Mouse (Mus musculus) G1E (cell line): ENCODE data around the gene Olfr65. TPM values are rescaled to one million over a fixed set of nuclear protein-coding genes. Genes with fewer than 3 reads are reported as not detected.

Experiments
- ATAC-seq: 2 replicates; pipeline ENCODE4 v1.8.0; 2016; ENCODE audit warnings: mild to moderate bottlenecking; ENCODE audit not compliant: insufficient number of reproducible peaks, poor library complexity, low FRiP score, severe bottlenecking; ENCODE audit errors: extremely low read depth
- DNase-seq: peaks from one replicate; pipeline ENCODE4 v3.0.0; 2012; ENCODE audit warnings: low spot score
- H3K27me3 ChIP-seq: 2 replicates; pipeline ENCODE4 v1.6.1; 2012; ENCODE audit warnings: mild to moderate bottlenecking, low read length, inconsistent platforms; ENCODE audit not compliant: insufficient read depth
- H3K36me3 ChIP-seq: replicated peaks from 2 replicates; pipeline ENCODE3; 2012; ENCODE audit warnings: mild to moderate bottlenecking, inconsistent platforms
- H3K4me1 ChIP-seq: 2 replicates; pipeline ENCODE4 v1.6.1; 2012; ENCODE audit warnings: low read depth, low read length, inconsistent platforms, mixed read lengths; ENCODE audit not compliant: insufficient read depth
- H3K4me3 ChIP-seq: 2 replicates; pipeline ENCODE4 v1.5.1; 2012; ENCODE audit warnings: low read depth, mild to moderate bottlenecking, inconsistent platforms, low read length, moderate library complexity, mixed read lengths
- H3K9me3 ChIP-seq: replicated peaks from 2 replicates; pipeline ENCODE4 v1.6.1; 2012; ENCODE audit warnings: inconsistent platforms
- CTCF ChIP-seq: IDR thresholded peaks from 2 replicates; pipeline ENCODE4 v1.5.1; 2012; ENCODE audit warnings: low read depth, low read length, inconsistent platforms, mixed read lengths
- GATA1 ChIP-seq: IDR thresholded peaks from 2 replicates; pipeline ENCODE4 v1.6.1; 2012; ENCODE audit warnings: borderline replicate concordance, low read length, inconsistent platforms, mixed read lengths
- GATA2 ChIP-seq: IDR thresholded peaks from 2 replicates; pipeline ENCODE4 v1.6.1; 2012; ENCODE audit warnings: low read depth, low read length, inconsistent platforms, borderline replicate concordance
- POLR2AphosphoS5 ChIP-seq: IDR thresholded peaks from 2 replicates; pipeline ENCODE4 v1.6.1; 2012; ENCODE audit warnings: low read depth, low read length, inconsistent platforms; ENCODE audit not compliant: insufficient replicate concordance
- TAL1 ChIP-seq: conservative IDR thresholded peaks from 2 replicates; pipeline ENCODE4 v1.6.1; 2012; ENCODE audit warnings: low read depth, low read length, inconsistent platforms, mixed read lengths
- polyA plus RNA-seq: library from polyadenylated mRNA; stranded (reverse); fragments of >175 nt; gene quantifications from 2 replicates; pipeline ENCODE4 v1.2.3, GENCODE M21; 2012
- total RNA-seq, 2 experiments: library from RNA; stranded (forward) in 1 of 2; stranded (reverse) in 1 of 2; fragments of 200-1000 nt in 1 of 2; fragments of >200 nt in 1 of 2; fragmentation: Nextera tagmentation in 1 of 2; gene quantifications; 2 replicates each; pipeline ENCODE4 v1.2.3; 2014 to 2017

Gene Olfr65
- not detected in 2 replicates for total RNA-seq (2014; fragmentation: Nextera tagmentation)
- not detected in 2 replicates for total RNA-seq (2017)
- polyA plus RNA-seq, result not detected in 2 replicates

DNA sequence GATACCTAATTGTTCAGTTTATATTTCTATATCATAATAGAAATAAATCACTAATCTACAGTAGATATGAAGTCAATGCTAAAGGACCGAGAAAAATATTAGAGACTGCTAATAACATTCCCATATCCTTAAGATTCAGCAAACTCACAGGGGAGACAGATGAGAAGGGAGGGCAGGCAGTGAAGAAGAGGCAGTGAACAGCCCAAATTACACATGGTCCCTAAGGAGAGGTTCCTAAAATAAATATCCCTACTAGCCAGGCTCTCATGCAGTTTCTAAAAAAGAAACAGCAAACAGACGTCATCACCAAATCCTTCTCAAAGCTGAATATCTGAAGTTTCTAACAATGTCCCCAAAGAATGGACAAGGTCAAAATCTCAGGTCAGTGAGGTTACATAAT, at the start of gene Olfr65:
TSS of gene Olfr65 (plus strand) at position 301 of the 400 bp plus-strand sequence.
- H3K4me1 ChIP-seq, result peaks cover 6% of the 10 kb centered on the region; the same call in 1 of the 2 replicates
- H3K36me3 ChIP-seq, result no peaks in the 10 kb centered on the region
- H3K27me3 ChIP-seq, result peaks cover 2% of the 10 kb centered on the region; the same call in 1 of the 2 replicates
- TF ChIP-seq GATA2 (no peak), GATA1 (no peak), POLR2AphosphoS5 (no peak), TAL1 (no peak), CTCF (no peak)
- ATAC-seq, result no peak
- DNase-seq, result no peak
- no peaks in the 10 kb centered on the region for H3K9me3 ChIP-seq
- no peak within 1 kb of the TSS for H3K4me3 ChIP-seq

DNA sequence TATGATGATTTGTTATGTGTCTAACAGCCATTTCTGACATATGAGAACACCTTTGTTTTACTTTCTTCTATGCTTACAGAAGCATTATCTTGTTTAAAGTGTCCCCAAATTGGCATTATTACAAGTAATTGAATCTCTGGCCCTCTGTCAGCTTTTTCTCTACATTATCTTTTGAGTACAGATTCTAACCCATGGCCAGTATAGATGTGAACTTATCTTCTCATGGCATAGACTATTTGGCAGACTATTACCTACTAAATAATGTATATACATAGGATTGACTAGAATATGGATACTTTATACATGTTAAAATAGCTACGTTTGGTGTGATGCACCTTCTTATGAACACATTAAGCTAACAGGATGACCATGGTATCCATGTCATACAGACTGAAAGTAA, 48.6 kb upstream of the Olfr65 start:
- Histone ChIP-seq H3K27me3 (no peaks in the 10 kb centered on the region), H3K4me3 (no peak overlapping the region), H3K4me1 (peaks cover 30% of the 10 kb centered on the region), H3K9me3 (no peaks in the 10 kb centered on the region), H3K36me3 (no peaks in the 10 kb centered on the region)
- TF ChIP-seq CTCF (no peak), GATA1 (no peak), POLR2AphosphoS5 (no peak), GATA2 (no peak), TAL1 (no peak)
- DNase-seq, result no peak
- no peak for ATAC-seq

DNA sequence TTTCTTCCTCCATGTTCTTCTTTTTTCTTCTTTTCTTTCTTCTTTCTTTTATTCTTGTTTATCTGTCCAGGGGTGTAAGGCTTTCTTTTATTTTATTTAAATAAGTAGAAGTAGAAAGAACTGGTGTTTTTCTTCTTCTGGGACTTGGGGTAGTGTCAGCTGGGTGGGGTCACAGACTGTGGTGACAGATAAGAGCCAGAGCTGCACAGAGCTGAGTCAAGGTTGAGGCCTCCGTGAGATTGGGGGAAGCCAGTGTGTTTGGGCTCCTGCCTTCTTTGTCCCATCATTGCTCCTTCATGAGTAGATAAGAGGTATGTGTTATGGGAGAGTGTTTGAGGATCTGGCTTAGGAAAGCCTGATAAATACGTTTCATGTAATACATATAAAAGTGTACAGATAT, 44.2 kb upstream of the Olfr65 start:
- Histone ChIP-seq H3K4me3 (no peak overlapping the region; the same call in 1 of the 2 replicates), H3K9me3 (no peaks in the 10 kb centered on the region), H3K4me1 (peaks cover 44% of the 10 kb centered on the region), H3K36me3 (no peaks in the 10 kb centered on the region), H3K27me3 (no peaks in the 10 kb centered on the region)
- DNase-seq (peak; percentile 47), ATAC-seq (peak; percentile 81)
- TF ChIP-seq GATA2, result no peak
- TF ChIP-seq TAL1, result peak; percentile 67; the same call in 1 of the 2 replicates

DNA sequence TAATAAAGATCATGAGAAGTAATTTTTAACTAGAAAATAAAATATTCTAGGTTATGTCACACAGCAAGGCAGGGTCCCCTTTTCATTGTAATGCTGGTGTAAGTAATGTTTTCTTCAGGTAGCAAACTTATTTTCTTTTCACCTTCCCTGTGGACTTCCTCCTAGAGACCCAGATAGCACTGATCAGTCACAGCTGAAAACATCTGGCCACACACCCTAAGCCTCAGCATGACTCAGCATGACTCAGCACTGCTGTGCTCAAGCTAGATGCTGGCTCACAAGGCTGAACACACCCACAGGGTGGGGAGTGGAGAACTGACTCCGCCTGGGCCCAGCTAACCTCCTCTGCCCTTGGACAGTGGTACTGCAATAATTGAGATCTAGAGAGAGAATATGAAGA, 42.4 kb upstream of the Olfr65 start:
- DNase-seq, result peak; percentile 40
- H3K4me1 ChIP-seq, result peaks cover 45% of the 10 kb centered on the region

DNA sequence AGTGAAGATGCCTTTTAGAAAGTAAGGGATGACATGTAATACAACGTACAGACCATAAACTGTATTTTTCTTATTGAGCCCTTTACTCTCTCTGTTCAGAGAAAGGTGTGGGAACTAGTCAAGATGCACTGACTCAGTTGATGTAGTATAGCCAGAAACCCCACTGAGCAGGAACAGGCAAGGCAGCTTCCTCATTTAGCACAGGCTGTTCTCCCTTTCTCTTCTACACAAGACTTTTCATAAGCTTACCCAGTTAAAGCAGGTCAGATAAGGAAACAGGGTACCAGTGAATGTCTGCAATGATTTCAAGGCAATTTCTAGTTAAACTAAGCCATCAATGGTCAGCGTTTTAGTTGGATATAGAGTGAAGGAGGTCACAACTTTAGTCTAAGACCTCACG, 41.8 kb upstream of the Olfr65 start:
- no peaks in the 10 kb centered on the region for H3K9me3 ChIP-seq
- no peak for TF ChIP-seq GATA2
- TF ChIP-seq CTCF, result no peak
- no peak for TF ChIP-seq GATA1
- H3K4me3 ChIP-seq, result no peak overlapping the region
- no peaks in the 10 kb centered on the region for H3K36me3 ChIP-seq
- no peak for DNase-seq
- no peaks in the 10 kb centered on the region for H3K27me3 ChIP-seq
- peaks cover 51% of the 10 kb centered on the region for H3K4me1 ChIP-seq
- no peak for ATAC-seq

More for the DNA sequence above, 42.4 kb upstream of the Olfr65 start:
- no peaks in the 10 kb centered on the region for H3K36me3 ChIP-seq
- no peaks in the 10 kb centered on the region for H3K27me3 ChIP-seq
- H3K9me3 ChIP-seq, result no peaks in the 10 kb centered on the region
- peak; percentile 36; the same call in 1 of the 2 replicates for TF ChIP-seq TAL1
- no peak for TF ChIP-seq GATA2
- no peak for TF ChIP-seq CTCF
- no peak for TF ChIP-seq POLR2AphosphoS5
- no peak overlapping the region for H3K4me3 ChIP-seq
- peak; percentile 83 for ATAC-seq

DNA sequence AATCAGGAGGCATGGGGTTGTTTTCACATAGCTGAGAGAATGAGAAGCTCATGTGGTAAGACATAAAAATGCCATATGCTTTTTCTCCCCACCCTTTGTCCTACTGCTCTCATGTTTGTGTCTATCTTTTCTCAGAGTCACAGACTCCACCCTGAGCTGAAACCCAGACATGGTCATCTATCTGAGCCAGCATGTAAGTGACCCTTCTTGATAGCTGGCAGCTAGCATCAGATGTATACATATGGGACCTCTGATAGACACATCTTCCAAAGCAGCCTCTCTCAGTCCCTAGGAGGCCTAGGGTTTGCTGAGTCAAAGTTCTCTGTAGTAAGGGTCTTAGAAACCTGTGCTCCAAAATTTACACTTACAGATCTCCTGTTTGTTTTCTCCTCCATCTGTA, 37.6 kb upstream of the Olfr65 start:
- DNase-seq, result peak; percentile 15
- no peak overlapping the region for H3K4me3 ChIP-seq

DNA sequence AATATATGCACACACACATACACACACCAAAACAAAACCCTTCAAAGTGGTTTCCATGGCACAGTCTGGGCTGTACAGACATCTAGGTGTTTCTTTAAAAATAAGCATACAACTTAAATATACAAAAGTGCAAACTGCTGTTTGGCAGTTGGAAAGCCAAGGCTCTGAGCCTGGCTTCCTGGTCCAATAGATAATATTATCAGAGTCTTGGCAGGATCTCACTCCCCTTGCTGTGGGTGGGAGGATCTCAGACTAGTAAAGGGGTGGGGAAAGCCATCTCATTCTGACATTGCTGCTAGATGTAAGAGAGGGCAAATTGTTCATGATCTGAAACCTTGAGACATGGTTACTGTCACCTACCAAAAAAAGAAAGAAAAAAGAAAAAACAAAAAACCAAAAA, 32.6 kb upstream of the Olfr65 start:
- Histone ChIP-seq H3K4me1 (peaks cover 41% of the 10 kb centered on the region), H3K27me3 (no peaks in the 10 kb centered on the region), H3K4me3 (no peak overlapping the region), H3K36me3 (no peaks in the 10 kb centered on the region), H3K9me3 (no peaks in the 10 kb centered on the region)
- TF ChIP-seq POLR2AphosphoS5 (no peak), GATA1 (no peak), CTCF (no peak), TAL1 (peak; percentile 83), GATA2 (no peak)
- DNase-seq, result peak; percentile 26
- ATAC-seq, result peak; percentile 98

More for the DNA sequence above, 37.6 kb upstream of the Olfr65 start:
- TF ChIP-seq POLR2AphosphoS5 (no peak), CTCF (no peak), TAL1 (peak; percentile 58)
- Histone ChIP-seq H3K4me1 (peaks cover 48% of the 10 kb centered on the region), H3K9me3 (no peaks in the 10 kb centered on the region), H3K36me3 (no peaks in the 10 kb centered on the region), H3K27me3 (no peaks in the 10 kb centered on the region)
- peak; percentile 59 for ATAC-seq
